Mouse (Mus musculus) brain, embryonic 14.5 days (tissue): ENCODE results near the gene Akr1c13.

ENCODE experiments used
- CTCF ChIP-seq: fragments of 200-500 bp; IDR thresholded peaks from 2 replicates; pipeline ENCODE4 v1.5.1; 2012; ENCODE audit warnings: inconsistent platforms, mild to moderate bottlenecking, moderate library complexity, borderline replicate concordance; ENCODE audit not compliant: insufficient read depth, insufficient read length; ENCODE audit errors: extremely low read depth
- POLR2A ChIP-seq: fragments of 200-500 bp; IDR thresholded peaks from 2 replicates; pipeline ENCODE4 v1.6.1; 2012; ENCODE audit warnings: mild to moderate bottlenecking, inconsistent platforms, borderline replicate concordance; ENCODE audit not compliant: poor library complexity, insufficient read depth, insufficient read length, severe bottlenecking; ENCODE audit errors: extremely low read depth

DNA sequence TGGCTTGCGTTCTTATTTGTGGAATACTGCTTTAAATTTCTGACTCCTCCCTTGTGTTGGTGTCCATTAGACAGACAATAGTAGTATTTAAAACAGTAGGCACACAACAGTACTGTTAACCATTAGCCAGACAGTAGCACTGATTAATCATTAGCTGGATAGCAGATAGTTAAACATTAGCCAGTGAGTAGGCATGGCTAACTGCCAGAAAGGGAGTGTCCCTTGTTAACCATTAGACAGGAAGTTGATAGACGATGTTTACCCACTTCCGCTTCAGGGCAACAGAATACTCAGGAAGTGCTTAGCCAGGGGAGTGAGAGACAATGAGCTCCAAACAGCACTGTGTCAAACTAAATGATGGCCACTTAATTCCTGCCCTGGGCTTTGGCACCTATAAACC is at the start of gene Akr1c13:
- no peak for TF ChIP-seq CTCF
- no peak for TF ChIP-seq POLR2A
